Mouse (Mus musculus) hindbrain, embryonic 11.5 days (tissue): ENCODE results near the gene Lrpprc. TPM values are rescaled to one million over a fixed set of nuclear protein-coding genes. Genes with fewer than 3 reads are reported as not detected.

ENCODE experiments used
- ATAC-seq: fragments of 200-750 bp; cut with Nextera tagmentation; 2 replicates; pipeline ENCODE4 v1.8.0; 2017; ENCODE audit warnings: mild to moderate bottlenecking, moderate TSS enrichment, moderate library complexity; ENCODE audit not compliant: low FRiP score
- DNase-seq: peaks from one replicate; pipeline ENCODE4 v3.0.0-alpha.2; 2015; ENCODE audit warnings: low spot score
- H3K27ac ChIP-seq: fragments of 300-500 bp; sonication (generic); 2 replicates; pipeline ENCODE4 v1.5.1; 2014; ENCODE audit warnings: mild to moderate bottlenecking, low read depth, low read length
- H3K27me3 ChIP-seq: fragments of 300-500 bp; sonication (generic); 2 replicates; pipeline ENCODE4 v1.6.1; 2014; ENCODE audit warnings: mild to moderate bottlenecking, low read length, moderate library complexity, mixed read lengths; ENCODE audit not compliant: control insufficient read depth, insufficient read depth
- H3K36me3 ChIP-seq: fragments of 300-500 bp; sonication (generic); 2 replicates; pipeline ENCODE4 v1.6.1; 2014; ENCODE audit warnings: mild to moderate bottlenecking, low read length, moderate library complexity, mixed read lengths; ENCODE audit not compliant: control insufficient read depth, insufficient read depth
- H3K4me1 ChIP-seq: fragments of 300-500 bp; sonication (generic); replicated peaks from 2 replicates; pipeline ENCODE4 v1.6.1; 2014; ENCODE audit warnings: low read length, mixed read lengths; ENCODE audit not compliant: control insufficient read depth, insufficient read depth
- H3K4me2 ChIP-seq: fragments of 300-500 bp; sonication (generic); replicated peaks from 2 replicates; pipeline ENCODE4 v1.6.1; 2014; ENCODE audit warnings: mild to moderate bottlenecking, low read depth, low read length
- H3K4me3 ChIP-seq: fragments of 300-500 bp; sonication (generic); 2 replicates; pipeline ENCODE4 v1.5.1; 2014; ENCODE audit warnings: low read depth, low read length
- H3K9ac ChIP-seq: fragments of 300-500 bp; sonication (generic); 2 replicates; pipeline ENCODE4 v1.6.1; 2014; ENCODE audit warnings: low read depth, low read length
- H3K9me3 ChIP-seq: fragments of 300-500 bp; sonication (generic); 2 replicates; pipeline ENCODE4 v1.6.1; 2016; ENCODE audit warnings: low read length; ENCODE audit not compliant: control insufficient read depth
- WGBS: fragments of 180-500 bp; shearing (Covaris S2); extraction: QIAGEN DNeasy Blood & Tissue Kit; methylation state at CpG from one replicate; pipeline ENCODE4 v1.1.7; 2014; 5-methylcytosine and 5-hydroxymethylcytosine counted together
- polyA plus RNA-seq: library from polyadenylated mRNA; unstranded; fragments of >200 nt; fragmentation: Nextera tagmentation; extraction: Ambion mirVana; gene quantifications from 2 replicates; pipeline ENCODE4 v1.2.1, GENCODE M21; 2014

Gene Lrpprc
- polyA plus RNA-seq, 1 experiment from 2014 or later, result 50.8 TPM

- Histone ChIP-seq H3K4me3 (no peak overlapping the region), H3K4me2 (no peak overlapping the region), H3K27ac (no peak overlapping the region), H3K9me3 (no peaks in the 10 kb centered on the region), H3K36me3 (no peaks in the 10 kb centered on the region), H3K4me1 (peaks cover 5% of the 10 kb centered on the region), H3K27me3 (no peaks in the 10 kb centered on the region), H3K9ac (no peak overlapping the region)
- ATAC-seq, result 0 out of 2 replicates have a peak, but pooled peaks have one; percentile 12
- WGBS, result 69% methylated on average over 7 of the region's 7 CpGs
- no peak for DNase-seq
Measured at GRCm38 (mm10) chr17:84657782-84658181, 132.8 kb downstream of the Lrpprc start.

- no peak overlapping the region for H3K9ac ChIP-seq
- no peaks in the 10 kb centered on the region for H3K9me3 ChIP-seq
- H3K4me1 ChIP-seq, result peaks cover 5% of the 10 kb centered on the region
- WGBS, result 79% methylated on average over 3 of the region's 3 CpGs
- no peak overlapping the region for H3K4me2 ChIP-seq
- H3K27me3 ChIP-seq, result no peaks in the 10 kb centered on the region
- no peak overlapping the region for H3K4me3 ChIP-seq
- H3K27ac ChIP-seq, result no peak overlapping the region
- DNase-seq (no peak), ATAC-seq (peak; percentile 40; the same call in 1 of the 2 replicates)
- no peaks in the 10 kb centered on the region for H3K36me3 ChIP-seq
Measured at GRCm38 (mm10) chr17:84657422-84657732, 133.2 kb downstream of the Lrpprc start.

- H3K27ac ChIP-seq, result peak overlapping the region; percentile 58
- no peaks in the 10 kb centered on the region for H3K36me3 ChIP-seq
- ATAC-seq (peak; percentile 68), DNase-seq (no peak)
- no peak overlapping the region for H3K9ac ChIP-seq
- 52% methylated on average over 18 of the region's 19 CpGs for WGBS
- peaks cover 5% of the 10 kb centered on the region for H3K4me1 ChIP-seq
- no peak overlapping the region for H3K4me2 ChIP-seq
- no peaks in the 10 kb centered on the region for H3K9me3 ChIP-seq
- no peak overlapping the region for H3K4me3 ChIP-seq
- no peaks in the 10 kb centered on the region for H3K27me3 ChIP-seq
Measured at GRCm38 (mm10) chr17:84656653-84657421, 133.8 kb downstream of the Lrpprc start.

- ATAC-seq, result no peak; the same call in 1 of the 2 replicates
- DNase-seq, result no peak
- H3K9ac ChIP-seq, result no peak overlapping the region
- H3K4me3 ChIP-seq, result no peak overlapping the region
- no peaks in the 10 kb centered on the region for H3K9me3 ChIP-seq
- H3K27me3 ChIP-seq, result no peaks in the 10 kb centered on the region
- H3K4me1 ChIP-seq, result peaks cover 5% of the 10 kb centered on the region
- H3K27ac ChIP-seq, result peak overlapping the region; percentile 58
- H3K36me3 ChIP-seq, result no peaks in the 10 kb centered on the region
- 72% methylated on average over 5 of the region's 5 CpGs for WGBS
- no peak overlapping the region for H3K4me2 ChIP-seq
Measured at GRCm38 (mm10) chr17:84656205-84656604, 134.4 kb downstream of the Lrpprc start.

Other genes starting within 250 kb of the Lrpprc start
- gene Dync2li1, start 164.3 kb downstream of the Lrpprc start, polyA plus RNA-seq, result 36.0 and 38.2 TPM in 2 replicates
- gene Abcg8, start 114.5 kb downstream of the Lrpprc start, polyA plus RNA-seq, result 0.28 and 0.42 TPM in 2 replicates
- gene Abcg5, start 107.8 kb downstream of the Lrpprc start, polyA plus RNA-seq, result 2.2 and 3.0 TPM in 2 replicates
- gene Ppm1b, start 166.0 kb upstream of the Lrpprc start, polyA plus RNA-seq, result 90.7 and 101 TPM in 2 replicates
- gene Slc3a1, start 237.6 kb upstream of the Lrpprc start, polyA plus RNA-seq, result 0.20 and 0.49 TPM in 2 replicates